Comparison of ENCODE assay signal across 8 mouse cellular contexts in the genomic region with DNA sequence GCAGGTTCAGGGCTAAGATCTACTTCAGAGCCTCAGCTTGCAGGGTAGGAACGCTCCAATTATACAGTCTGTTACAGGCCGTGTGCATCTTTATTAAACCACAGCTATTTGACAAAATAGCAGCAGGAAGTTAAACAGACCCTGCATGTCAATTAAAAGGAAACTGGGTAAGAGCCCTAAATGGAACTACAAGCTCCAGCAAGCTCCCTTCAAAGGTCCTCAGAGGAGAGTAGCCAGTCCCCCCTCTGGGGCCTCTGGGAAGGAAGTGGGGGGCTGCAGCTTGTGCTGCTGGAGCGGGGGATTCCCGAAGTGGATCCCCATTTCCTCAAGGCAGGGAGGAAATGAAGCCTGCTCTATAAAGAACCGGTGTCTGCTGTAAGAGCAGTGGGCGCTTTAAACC. TPM values are rescaled to one million over a fixed set of nuclear protein-coding genes. Genes with fewer than 3 reads are reported as not detected.
DNase-seq lines count a peak whose midpoint lies in the region; ATAC-seq and TF ChIP-seq lines count a peak whose summit lies in the region.

No protein-coding gene starts in this region.

- peaks cover 34% of the 10 kb centered on the region for H3K4me1 ChIP-seq in liver, embryonic 11.5 days (replicated peaks; ENCODE audit: control insufficient read depth, insufficient read depth, low read length)

- intact Hi-C loops in gastrocnemius, adult 2 months (cut with DNase I) = no loop called here
- intact Hi-C loops in gastrocnemius, postnatal 36 days (cut with DNase I) = no loop called here

- TF ChIP-seq CTCF in gastrocnemius, adult 2 months (IDR thresholded peaks at IDR 0.05) = no peak

- H3K9me3 ChIP-seq in liver, embryonic 11.5 days (ENCODE audit: control insufficient read depth, low read length) = no peaks in the 10 kb centered on the region

- peak; percentile 31 for ATAC-seq in granulocyte monocyte progenitor cell, adult 5-6 weeks (replicated peaks; ENCODE audit: poor library complexity, severe bottlenecking)
- ATAC-seq in liver, embryonic 11.5 days (replicated peaks; ENCODE audit: low FRiP score) = no peak

- H3K27ac ChIP-seq in gastrocnemius, adult 2 months = peak overlapping the region; percentile 32
- peak overlapping the region; percentile 68 for H3K27ac ChIP-seq in liver, embryonic 11.5 days (ENCODE audit: low read depth, low read length)

- H3K4me2 ChIP-seq in liver, embryonic 11.5 days = no peak overlapping the region

- DNase-seq in gastrocnemius, adult 2 months = no peak
- DNase-seq in gastrocnemius, postnatal 36 days = no peak
- DNase-seq in CD4-positive helper T cell, adult 2 months (ENCODE audit: low read depth, low spot score) = peak; percentile 19
- DNase-seq in liver, embryonic 11.5 days (ENCODE audit: low spot score) = no peak
- DNase-seq in frontal cortex, adult 2 months (ENCODE audit: extremely low spot score in 1 of 2, low spot score in 1 of 2) = no peak
- no peak for DNase-seq in gastrocnemius, adult 18-20 months (ENCODE audit: low spot score)
- no peak for DNase-seq in c-Kit-positive CD71-positive TER-119-positive erythroid progenitor cells, embryonic 14.5 days (ENCODE audit: low spot score)

- no peaks in the 10 kb centered on the region for H3K27me3 ChIP-seq in liver, embryonic 11.5 days (replicated peaks; ENCODE audit: control insufficient read depth, insufficient read depth, low read length)

- no peak overlapping the region for H3K9ac ChIP-seq in liver, embryonic 11.5 days (ENCODE audit: low read depth, low read length)

- no peaks in the 10 kb centered on the region for H3K36me3 ChIP-seq in liver, embryonic 11.5 days (ENCODE audit: control insufficient read depth, insufficient read depth, low read length)

- 40% methylated on average over 6 of the region's 6 CpGs for WGBS in liver, embryonic 11.5 days

- H3K4me3 ChIP-seq in gastrocnemius, adult 2 months = no peak overlapping the region
- no peak overlapping the region for H3K4me3 ChIP-seq in liver, embryonic 11.5 days (ENCODE audit: low read depth, low read length)

RNA-seq across cellular contexts. Expression of a gene that starts 47.7 kb away (rescaled TPM):
- total RNA-seq in gastrocnemius, adult 2 months (2021) = under 1 TPM in 1 of 2 experiments, not detected in 1; 0.17 TPM
- total RNA-seq in gastrocnemius, postnatal 36 days (2021) = under 1 TPM; 0.22 to 0.38 TPM
- total RNA-seq in granulocyte monocyte progenitor cell, adult 5-6 weeks (2014; fragmentation: Nextera tagmentation) = 2.8 and 3.1 TPM in 2 replicates
- 0.77 and 0.78 TPM in 2 replicates for total RNA-seq in granulocyte monocyte progenitor cell, adult 5-6 weeks (2017)
- 1.2 and 2.0 TPM in 2 replicates for polyA plus RNA-seq in liver, embryonic 11.5 days (2014; fragmentation: Nextera tagmentation; extraction: Ambion mirVana)
- 15.3 and 17.0 TPM in 2 replicates for polyA plus RNA-seq in frontal cortex, adult 2 months (2012; rRNA removed)
- total RNA-seq in gastrocnemius, adult 18-20 months (2021) = under 1 TPM in 1 of 2 experiments, not detected in 1; 0.36 TPM

RNA-seq across cellular contexts. Expression of a gene that starts 58.6 kb away (rescaled TPM):
- 10 to 100 TPM; 21.7 to 29.8 TPM for total RNA-seq in gastrocnemius, adult 2 months (2021)
- total RNA-seq in gastrocnemius, postnatal 36 days (2021) = 10 to 100 TPM; 23.1 to 26.4 TPM
- total RNA-seq in granulocyte monocyte progenitor cell, adult 5-6 weeks (2014; fragmentation: Nextera tagmentation) = 42.3 and 44.7 TPM in 2 replicates
- total RNA-seq in granulocyte monocyte progenitor cell, adult 5-6 weeks (2017) = 34.9 and 35.3 TPM in 2 replicates
- 25.1 and 31.1 TPM in 2 replicates for polyA plus RNA-seq in liver, embryonic 11.5 days (2014; fragmentation: Nextera tagmentation; extraction: Ambion mirVana)
- 78.0 TPM in 2 replicates for polyA plus RNA-seq in frontal cortex, adult 2 months (2012; rRNA removed)
- 10 to 100 TPM; 21.7 to 24.4 TPM for total RNA-seq in gastrocnemius, adult 18-20 months (2021)
